Mouse (Mus musculus) embryonic stem cell, embryonic (primary cell): ENCODE data around the gene Tcte1.

ENCODE experiments used
- CTCF ChIA-PET, 4 experiments: fragments of 300-600 bp in 2 of 4; fragments of 350-600 bp in 2 of 4; sonication (Branson Sonifier 250); formaldehyde crosslinking; loops; one replicate each; lab custom pipeline; 2022; ENCODE audit warnings: inconsistent platforms in 2 of 4; lab: Charles Lee
- POLR2A ChIA-PET, 4 experiments: fragments of 300-600 bp in 2 of 4; fragments of 350-600 bp in 2 of 4; sonication (Branson Sonifier 250); formaldehyde crosslinking; loops; one replicate each; lab custom pipeline; 2022; ENCODE audit warnings: antibody characterized with exemption in 4 of 4, inconsistent platforms in 1 of 4; lab: Charles Lee

Gene Tcte1

DNA sequence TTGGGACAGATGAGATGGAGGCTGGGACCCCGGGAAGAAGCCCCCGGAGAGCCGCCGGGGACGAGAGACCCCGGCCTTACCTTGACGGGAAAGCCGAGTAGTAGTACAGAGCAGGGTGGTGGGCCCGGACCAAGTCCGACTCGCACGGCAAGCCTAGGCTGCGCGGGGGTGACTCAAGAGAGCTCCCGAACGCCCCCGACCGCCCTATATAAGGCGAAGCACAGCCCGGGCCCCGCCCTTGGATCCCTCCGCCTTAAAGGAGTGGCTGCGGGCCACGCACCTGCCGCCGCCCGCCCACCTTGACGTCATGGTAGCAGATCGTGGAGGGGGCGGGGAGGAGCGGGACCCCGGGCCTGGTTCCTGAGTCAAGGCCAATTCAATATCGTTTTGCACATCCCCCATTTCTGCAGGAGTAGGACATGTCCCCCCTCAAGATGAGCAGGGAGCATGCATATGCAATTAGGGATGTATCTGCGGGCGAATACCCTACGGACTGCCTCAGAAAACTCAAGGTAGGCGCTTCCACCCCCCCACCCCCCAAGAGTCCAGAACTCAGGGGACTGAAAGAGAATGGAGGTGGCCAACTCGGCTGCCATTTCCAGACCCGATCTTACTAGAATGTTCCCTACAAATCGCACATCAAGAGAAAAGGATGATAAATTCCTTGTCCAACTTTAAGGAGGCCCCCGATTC lies 50.0 kb downstream of the Tcte1 start, which contains the start of gene Hsp90ab1:
Gene Hsp90ab1 (minus strand): TSS at position 185 of the 693 bp plus-strand sequence.
- CTCF ChIA-PET = interaction anchor here (0.6 to 4.0 kb wide), 18 partner anchors 8 to 110 kb away, joined by 3 to 45 read pairs (median 4); partner anchors contain the start of genes Nfkbie (in 1 of the 4) and Slc35b2 (in 1 of the 4)
- POLR2A ChIA-PET = interaction anchor here (0.6 to 28.4 kb wide), 145 partner anchors 5 to 1107 kb away, joined by 3 to 605 read pairs (median 5); partner anchors contain the start of genes Aars2 (in 4 of the 4), Mymx (in 4 of the 4), Slc35b2 (in 4 of the 4) and Nfkbie (in 3 of the 4)

DNA sequence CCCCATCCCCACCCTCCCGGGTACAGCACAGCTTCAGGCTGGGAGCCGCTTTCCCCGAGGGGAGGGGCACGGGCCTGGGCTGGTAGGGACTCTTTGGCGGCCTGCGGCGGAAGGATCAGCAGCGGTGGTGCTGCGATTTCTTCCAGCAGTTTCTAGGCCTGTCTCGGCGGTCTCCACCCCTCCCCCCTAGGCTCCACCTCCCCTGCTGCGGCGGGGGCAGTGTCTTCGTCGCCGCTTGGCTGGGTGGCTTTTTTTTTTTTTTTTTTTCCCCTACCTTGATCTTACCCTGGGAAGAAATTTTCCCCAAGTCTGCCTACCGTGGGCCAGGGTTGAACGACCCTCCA lies 50.5 kb downstream of the Tcte1 start:
- ChIA-PET CTCF (interaction anchor here (0.5 to 4.0 kb wide), 22 partner anchors 9 to 98 kb away, joined by 3 to 45 read pairs (median 4); partner anchors contain the start of genes Slc35b2 (in 2 of the 4), Aars2 (in 1 of the 4), Slc29a1 (in 1 of the 4) and Spats1 (in 1 of the 4)), POLR2A (interaction anchor here (0.5 to 28.4 kb wide), 110 partner anchors 4 to 1885 kb away, joined by 3 to 605 read pairs (median 6); partner anchors contain the start of genes Aars2 (in 4 of the 4), Mymx (in 4 of the 4), Slc35b2 (in 4 of the 4) and Cdc5l (in 3 of the 4))

DNA sequence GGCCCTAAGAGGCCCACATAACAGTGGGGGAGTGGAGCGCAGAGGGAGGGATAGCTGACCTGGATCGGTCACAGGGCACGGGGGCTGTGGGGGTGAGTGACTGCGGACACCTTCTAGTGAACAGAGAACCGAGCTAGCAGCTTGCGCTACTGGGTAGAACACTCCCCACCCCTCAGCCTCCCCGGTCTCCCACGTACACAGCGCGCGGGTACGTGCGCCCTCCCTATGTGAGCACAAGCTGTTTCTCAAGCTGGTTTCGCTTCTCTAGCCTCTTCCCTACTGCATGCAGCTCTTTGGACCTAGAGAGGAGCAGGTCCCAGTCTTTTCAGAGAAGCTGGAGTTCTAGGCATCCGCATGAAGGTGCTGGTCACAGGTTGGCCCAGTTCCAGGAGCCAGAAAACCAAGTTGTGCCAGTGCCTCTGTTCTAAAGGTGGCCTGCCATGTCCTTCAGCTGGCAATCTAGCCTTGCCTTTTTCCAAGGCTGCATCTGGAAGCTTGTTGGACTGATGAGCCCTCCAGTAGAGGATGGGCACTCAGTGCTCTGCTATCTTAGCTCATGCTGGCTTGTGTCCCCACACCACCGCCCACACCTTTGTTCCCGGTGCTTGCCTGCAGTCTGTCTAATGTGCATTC lies 51.0 kb downstream of the Tcte1 start:
- CTCF ChIA-PET = interaction anchor here (0.5 to 4.0 kb wide), 34 partner anchors 8 to 1418 kb away, joined by 3 to 45 read pairs (median 4); partner anchors contain the start of genes Aars2 (in 2 of the 4), Slc35b2 (in 2 of the 4), Slc29a1 (in 1 of the 4) and Spats1 (in 1 of the 4)
- POLR2A ChIA-PET = interaction anchor here (0.5 to 28.4 kb wide), 108 partner anchors 4 to 1885 kb away, joined by 3 to 605 read pairs (median 5); partner anchors contain the start of genes Aars2 (in 4 of the 4), Mymx (in 4 of the 4), Slc35b2 (in 4 of the 4) and Cdc5l (in 3 of the 4)

DNA sequence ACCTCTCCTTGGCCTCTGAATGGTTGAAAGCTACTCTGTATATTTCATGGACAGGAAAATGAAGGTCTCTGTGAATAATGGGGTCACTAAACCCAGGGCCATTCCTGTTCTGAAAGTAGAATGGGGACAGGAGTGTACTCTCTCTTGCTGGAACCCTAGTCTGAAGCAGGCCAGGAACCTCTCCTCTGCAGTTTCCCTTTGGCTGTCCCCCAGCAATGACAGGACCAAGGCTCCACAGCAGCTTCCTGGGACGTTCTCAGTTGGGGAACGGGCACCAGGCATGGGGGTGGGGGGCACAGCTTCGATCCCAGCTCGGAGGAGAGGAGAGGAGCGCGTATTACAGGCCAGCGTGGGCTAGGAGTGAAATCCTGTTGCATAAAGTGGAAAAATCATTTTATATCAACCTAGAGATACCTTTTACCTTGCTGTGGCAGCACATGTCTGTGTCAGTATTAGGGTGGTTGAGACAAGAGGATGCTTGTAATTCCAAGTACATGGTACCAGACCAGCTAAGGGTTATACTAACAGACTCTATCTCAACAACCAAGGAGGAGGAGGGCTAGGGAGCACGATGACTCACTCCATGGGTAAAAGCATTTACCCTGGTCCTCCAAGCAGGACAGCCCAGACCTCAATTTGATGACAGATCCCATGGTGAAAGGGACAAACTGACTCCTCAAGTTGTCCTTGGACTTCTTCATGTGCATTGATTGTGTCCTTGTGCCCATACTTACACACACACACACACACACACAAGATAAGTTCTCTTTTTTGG lies 52.1 kb downstream of the Tcte1 start:
- ChIA-PET POLR2A (interaction anchor here (0.6 to 28.4 kb wide), 60 partner anchors 3 to 930 kb away, joined by 3 to 605 read pairs (median 8); partner anchors contain the start of genes Aars2 (in 3 of the 4), Mymx (in 3 of the 4), Nfkbie (in 3 of the 4) and Slc35b2 (in 3 of the 4)), CTCF (interaction anchor here (0.6 to 4.0 kb wide), 16 partner anchors 7 to 1419 kb away, joined by 3 to 45 read pairs (median 4); partner anchors contain the start of genes Aars2 (in 1 of the 4), Slc35b2 (in 1 of the 4) and Spats1 (in 1 of the 4))

DNA sequence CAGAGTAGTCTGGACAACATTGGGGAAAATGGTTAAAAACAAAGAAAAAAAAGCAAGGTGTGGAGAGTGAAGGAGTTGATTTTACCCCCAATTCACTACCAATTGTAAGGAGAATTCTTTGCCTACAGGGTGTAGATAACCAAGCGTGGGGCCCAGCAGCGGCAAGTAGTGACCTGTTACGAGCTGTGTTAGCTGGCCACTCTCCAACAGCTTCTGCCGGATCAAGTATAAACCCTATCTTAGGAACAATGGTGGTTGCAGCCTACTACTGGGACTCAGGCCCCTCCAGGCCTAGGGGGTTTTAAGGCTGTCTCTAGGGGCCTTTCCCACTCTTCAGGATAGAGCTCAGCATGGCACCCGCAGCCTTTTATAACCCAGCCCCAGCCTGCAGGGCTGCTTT lies 55.0 kb downstream of the Tcte1 start:
- CTCF ChIA-PET = interaction anchor here (0.5 to 9.9 kb wide), 27 partner anchors 12 to 171 kb away, joined by 3 to 110 read pairs (median 4); partner anchors contain the start of genes Nfkbie (in 1 of the 4), Slc35b2 (in 1 of the 4), Spats1 (in 1 of the 4) and Tmem151b (in 1 of the 4)
- POLR2A ChIA-PET = interaction anchor here (0.5 to 19.1 kb wide), 32 partner anchors 9 to 1445 kb away, joined by 3 to 605 read pairs (median 6); partner anchors contain the start of genes Hsp90ab1 (in 2 of the 4), Mymx (in 2 of the 4), Slc29a1 (in 2 of the 4) and Slc35b2 (in 2 of the 4)

DNA sequence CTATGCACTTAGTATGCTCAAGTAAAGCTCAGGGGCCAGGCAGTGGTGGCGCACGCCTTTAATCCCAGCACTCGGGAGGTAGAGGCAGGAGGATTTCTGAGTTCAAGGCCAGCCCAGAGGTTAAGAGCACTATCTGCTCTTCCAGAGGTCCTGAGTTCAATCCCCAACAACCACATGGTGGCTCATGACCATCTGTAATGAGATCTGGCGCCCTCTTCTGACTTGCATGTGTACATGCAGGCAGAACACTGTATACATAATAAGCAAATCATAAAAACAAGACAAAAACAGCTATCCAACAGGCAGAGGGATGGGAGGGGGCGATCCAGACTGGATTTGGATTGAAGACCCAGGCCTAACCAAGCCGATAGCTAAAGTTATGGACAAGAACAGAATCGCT lies 55.6 kb downstream of the Tcte1 start:
- CTCF ChIA-PET = interaction anchor here (0.5 to 9.9 kb wide), 45 partner anchors 9 to 400 kb away, joined by 3 to 110 read pairs (median 4); partner anchors contain the start of genes Mymx (in 1 of the 4), Nfkbie (in 1 of the 4), Slc35b2 (in 1 of the 4) and Spats1 (in 1 of the 4)
- POLR2A ChIA-PET = interaction anchor here (0.5 to 19.1 kb wide), 38 partner anchors 8 to 1104 kb away, joined by 3 to 605 read pairs (median 5); partner anchors contain the start of genes Hsp90ab1 (in 2 of the 4), Mymx (in 2 of the 4), Slc29a1 (in 2 of the 4) and Slc35b2 (in 2 of the 4)

DNA sequence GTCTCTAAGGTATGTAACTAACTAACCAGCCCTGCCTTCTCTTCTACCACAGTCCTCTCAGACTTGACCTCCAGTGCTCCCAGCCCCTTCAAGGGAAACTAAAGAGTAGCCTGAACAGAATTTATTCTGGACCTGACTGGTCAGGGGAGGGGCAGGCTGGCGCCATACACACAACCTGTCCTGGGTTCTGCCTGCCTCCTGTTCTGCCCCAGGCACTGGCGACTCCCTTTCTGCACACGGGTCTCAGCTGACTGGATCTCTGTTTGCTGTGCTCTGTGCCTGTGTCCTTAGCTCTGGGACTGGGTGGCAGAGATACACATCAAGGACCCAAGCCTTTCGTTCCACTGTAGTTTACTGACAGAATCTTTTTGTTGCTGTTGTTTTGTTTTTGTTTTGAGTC lies 56.3 kb downstream of the Tcte1 start:
- ChIA-PET POLR2A (interaction anchor here (0.5 to 19.1 kb wide), 35 partner anchors 6 to 670 kb away, joined by 3 to 605 read pairs (median 7); partner anchors contain the start of genes Hsp90ab1 (in 3 of the 4), Aars2 (in 2 of the 4), Cdc5l (in 2 of the 4) and Mymx (in 2 of the 4)), CTCF (interaction anchor here (0.5 to 9.9 kb wide), 41 partner anchors 9 to 438 kb away, joined by 3 to 209 read pairs (median 3); partner anchors contain the start of genes Mymx (in 1 of the 4), Nfkbie (in 1 of the 4) and Slc35b2 (in 1 of the 4))

DNA sequence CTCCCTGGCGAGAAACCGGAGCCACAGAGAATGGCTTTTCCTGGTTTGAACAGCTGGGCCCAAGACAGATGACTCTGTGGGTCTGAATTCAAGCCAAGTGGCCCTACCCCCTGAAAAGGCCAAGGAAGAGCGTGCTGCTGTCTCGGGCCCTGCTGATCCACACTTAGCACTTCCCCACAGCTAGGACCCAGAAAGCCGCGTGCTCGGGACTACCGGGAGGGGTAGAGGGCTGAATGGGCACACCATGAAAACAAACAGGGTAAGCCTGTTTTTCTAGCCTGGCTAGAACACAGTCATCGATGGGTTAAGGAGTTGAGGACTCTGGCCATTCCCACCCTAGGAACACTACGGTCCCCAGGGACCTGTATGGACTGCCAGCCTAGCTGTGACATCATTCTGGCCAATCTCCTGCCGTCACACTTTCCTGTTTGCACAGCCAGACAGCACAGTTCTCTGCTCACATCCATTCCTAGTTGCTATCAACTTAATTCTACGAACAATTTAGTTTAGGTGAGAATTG lies 57.8 kb downstream of the Tcte1 start:
- ChIA-PET CTCF (interaction anchor here (0.5 to 9.9 kb wide), 31 partner anchors 8 to 137 kb away, joined by 3 to 209 read pairs (median 5); partner anchors contain the start of genes Aars2 (in 1 of the 4), Hsp90ab1 (in 1 of the 4) and Mymx (in 1 of the 4)), POLR2A (interaction anchor here in 3 of 4 experiments (0.8 to 19.1 kb wide), 27 partner anchors 8 to 493 kb away, joined by 3 to 605 read pairs (median 6); partner anchors contain the start of genes Hsp90ab1 (in 3 of the 3), Mymx (in 2 of the 3), Slc29a1 (in 2 of the 3) and Slc35b2 (in 2 of the 3))

DNA sequence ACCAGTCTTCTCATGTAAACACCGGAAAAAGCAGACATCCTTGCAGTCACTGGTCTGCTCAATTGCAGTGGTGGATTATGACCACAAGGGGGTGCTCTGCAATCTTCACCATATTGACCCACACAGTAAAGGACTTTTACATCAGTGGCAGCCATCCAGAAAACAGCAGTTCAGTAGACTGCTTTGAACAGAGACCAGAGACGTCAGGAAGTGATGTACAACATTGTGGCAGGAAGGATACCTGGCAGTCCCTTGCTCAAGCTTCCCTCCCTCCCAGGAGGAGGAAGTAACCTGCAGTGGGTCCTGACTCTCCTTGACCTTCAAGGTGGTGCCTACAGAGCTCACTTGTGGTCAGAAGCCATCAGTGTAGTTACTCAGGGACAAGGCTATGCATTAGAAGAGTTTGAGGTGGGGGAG lies 58.3 kb downstream of the Tcte1 start:
- ChIA-PET CTCF (interaction anchor here (0.5 to 9.9 kb wide), 29 partner anchors 8 to 137 kb away, joined by 3 to 209 read pairs (median 5); partner anchors contain the start of genes Aars2 (in 1 of the 4), Hsp90ab1 (in 1 of the 4) and Mymx (in 1 of the 4)), POLR2A (interaction anchor here in 3 of 4 experiments (0.6 to 19.1 kb wide), 16 partner anchors 8 to 105 kb away, joined by 3 to 605 read pairs (median 20); partner anchors contain the start of genes Hsp90ab1 (in 3 of the 3), Mymx (in 2 of the 3), Slc29a1 (in 2 of the 3) and Slc35b2 (in 2 of the 3))

DNA sequence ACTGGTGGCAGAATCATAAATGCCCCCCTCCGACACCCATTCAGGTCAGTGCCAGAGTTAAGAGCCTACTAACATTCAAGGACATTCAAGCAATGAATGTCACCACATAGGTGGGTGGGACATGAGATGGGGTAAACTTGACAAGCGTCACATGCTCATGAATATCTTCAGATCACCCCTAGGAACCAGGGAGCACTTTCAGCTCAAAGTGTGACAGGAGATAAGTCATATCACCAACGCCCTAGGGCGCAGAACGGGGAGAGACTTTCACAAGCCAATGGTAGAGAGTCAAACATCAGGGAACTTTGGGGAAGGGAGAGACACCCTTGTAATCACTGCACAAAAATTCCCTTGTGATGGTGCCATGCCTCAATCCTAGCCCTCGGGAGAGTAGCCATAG lies 59.0 kb downstream of the Tcte1 start:
- CTCF ChIA-PET = interaction anchor here (0.6 to 9.9 kb wide), 34 partner anchors 8 to 1552 kb away, joined by 3 to 209 read pairs (median 6); partner anchors contain the start of genes Hsp90ab1 (in 1 of the 4) and Mymx (in 1 of the 4)

DNA sequence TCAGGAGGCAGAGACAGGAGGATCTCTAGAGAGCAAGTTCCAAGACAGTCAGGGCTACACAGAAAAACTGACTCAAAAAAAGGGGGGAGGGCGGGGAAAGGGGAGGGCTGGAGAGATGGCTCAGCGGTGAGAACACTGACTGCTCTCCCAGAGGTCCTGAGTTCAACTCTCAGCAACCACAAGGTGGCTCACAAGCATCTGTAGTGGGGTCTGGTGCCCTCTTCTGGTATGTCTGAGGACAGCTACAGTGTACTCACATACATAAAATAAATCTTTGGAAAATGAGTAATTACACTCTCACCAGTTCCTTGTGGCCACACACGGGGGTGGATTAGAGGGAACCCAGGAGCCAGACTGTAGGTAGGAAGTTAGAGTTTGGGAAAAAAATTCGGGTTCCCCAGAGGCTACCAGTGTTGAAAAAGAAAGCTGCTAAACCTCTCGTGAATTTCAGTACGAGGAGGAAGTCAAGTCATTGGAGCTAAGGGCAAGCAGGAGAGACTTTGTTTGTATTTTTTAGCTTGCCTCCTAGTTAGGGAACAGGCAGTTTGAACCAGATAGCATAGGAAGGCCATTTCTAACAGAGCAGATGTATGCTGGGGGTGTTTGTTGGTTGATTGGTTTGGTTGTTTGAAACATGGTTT lies 59.6 kb downstream of the Tcte1 start:
- CTCF ChIA-PET = interaction anchor here (0.6 to 9.9 kb wide), 40 partner anchors 8 to 1553 kb away, joined by 3 to 209 read pairs (median 5); partner anchors contain the start of genes Aars2 (in 1 of the 4), Hsp90ab1 (in 1 of the 4), Mymx (in 1 of the 4) and Nfkbie (in 1 of the 4)
- POLR2A ChIA-PET = interaction anchor here (0.6 to 19.1 kb wide), 25 partner anchors 9 to 106 kb away, joined by 3 to 605 read pairs (median 4); partner anchors contain the start of genes Hsp90ab1 (in 4 of the 4), Capn11 (in 3 of the 4), Mymx (in 3 of the 4) and Slc29a1 (in 2 of the 4)

More for the DNA sequence above, 59.0 kb downstream of the Tcte1 start:
- POLR2A ChIA-PET = interaction anchor here (0.6 to 19.1 kb wide), 23 partner anchors 9 to 106 kb away, joined by 3 to 605 read pairs (median 5); partner anchors contain the start of genes Hsp90ab1 (in 4 of the 4), Capn11 (in 3 of the 4), Mymx (in 3 of the 4) and Slc29a1 (in 2 of the 4)

DNA sequence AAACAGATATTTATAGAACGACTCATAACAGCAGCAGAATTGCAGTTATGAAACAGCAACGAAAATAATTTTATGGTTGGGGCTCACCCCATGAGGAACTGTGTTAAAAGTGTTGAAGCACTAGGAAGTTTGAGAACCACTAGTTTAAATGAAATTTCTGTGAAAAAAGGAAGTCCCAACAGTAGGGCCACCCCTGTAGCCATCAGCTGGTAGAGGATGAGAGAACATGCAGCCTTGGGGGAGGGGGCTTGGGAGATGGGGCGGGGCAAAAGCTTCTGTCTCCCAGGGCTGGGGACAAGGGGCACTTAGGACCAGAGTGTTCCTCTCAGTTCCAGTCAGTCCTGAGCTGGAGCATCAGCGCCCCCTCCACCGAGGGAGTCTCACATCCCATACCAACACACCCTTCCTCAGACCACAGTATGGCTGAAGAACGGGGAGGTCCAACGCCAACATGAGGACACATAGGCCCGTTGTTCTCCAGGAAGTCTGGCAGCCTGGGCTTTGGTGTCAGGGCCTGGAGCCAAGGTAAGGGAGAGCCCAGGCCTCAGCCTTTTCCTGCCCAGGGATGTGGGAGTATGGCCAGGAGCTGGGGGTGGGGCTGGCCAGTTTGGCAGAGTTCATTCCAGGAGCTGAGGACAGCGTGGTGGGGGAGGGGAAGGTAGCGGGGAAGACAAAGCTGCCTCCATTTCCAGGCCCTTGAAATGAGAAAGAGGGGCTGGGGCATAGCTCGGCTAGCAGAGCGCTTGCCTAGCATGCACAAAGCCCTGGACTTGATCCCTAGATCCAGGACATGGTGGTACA lies 61.1 kb downstream of the Tcte1 start:
- POLR2A ChIA-PET = interaction anchor here (0.6 to 19.1 kb wide), 50 partner anchors 9 to 1271 kb away, joined by 3 to 605 read pairs (median 5); partner anchors contain the start of genes Hsp90ab1 (in 4 of the 4), Mymx (in 2 of the 4), Nfkbie (in 2 of the 4) and Slc29a1 (in 2 of the 4)
- CTCF ChIA-PET = interaction anchor here (0.6 to 9.9 kb wide), 56 partner anchors 8 to 977 kb away, joined by 3 to 209 read pairs (median 6); partner anchors contain the start of genes Capn11 (in 2 of the 4), Mymx (in 2 of the 4), Slc35b2 (in 2 of the 4) and Aars2 (in 1 of the 4)
